Mouse (Mus musculus): Measurements from ENCODE around the gene Atox1. TPM values are rescaled to one million over a fixed set of nuclear protein-coding genes. Genes with fewer than 3 reads are reported as not detected.

Atox1 gene
- polyA plus RNA-seq, 1 experiment, result 114 TPM

- TF ChIP-seq CTCF (IDR thresholded peaks at IDR 0.05; ENCODE audit: borderline replicate concordance, insufficient read depth, low read length), result no peak
- no peak for TF ChIP-seq POLR2A (IDR thresholded peaks at IDR 0.05; ENCODE audit: low read depth, low read length)
- Histone ChIP-seq H3K4me3 (ENCODE audit: insufficient read depth, low read length) (no peak overlapping the region), H3K4me1 (ENCODE audit: control insufficient read depth, insufficient read depth, low read length) (peaks cover 3% of the 10 kb centered on the region), H3K27ac (ENCODE audit: insufficient read depth, low read length) (no peak overlapping the region)
Measured at GRCm38 (mm10) chr11:55429973-55430372, 31.1 kb downstream of the Atox1 start.

GRCm38 (mm10) chr11:55428186-55429012, 32.6 kb downstream of the Atox1 start:
- no peak overlapping the region for H3K4me3 ChIP-seq (ENCODE audit: insufficient read depth, low read length)
- H3K4me1 ChIP-seq (ENCODE audit: control insufficient read depth, insufficient read depth, low read length), result peaks cover 8% of the 10 kb centered on the region
- TF ChIP-seq POLR2A (IDR thresholded peaks at IDR 0.05; ENCODE audit: low read depth, low read length) (peak; percentile 59), CTCF (IDR thresholded peaks at IDR 0.05; ENCODE audit: borderline replicate concordance, insufficient read depth, low read length) (no peak)
- H3K27ac ChIP-seq (ENCODE audit: insufficient read depth, low read length), result peak overlapping the region; percentile 100

GRCm38 (mm10) chr11:55424746-55425360, 36.2 kb downstream of the Atox1 start:
- Histone ChIP-seq H3K4me1 (ENCODE audit: control insufficient read depth, insufficient read depth, low read length) (peaks cover 11% of the 10 kb centered on the region), H3K27ac (ENCODE audit: insufficient read depth, low read length) (peak overlapping the region; percentile 79), H3K4me3 (ENCODE audit: insufficient read depth, low read length) (no peak overlapping the region)
- TF ChIP-seq CTCF (IDR thresholded peaks at IDR 0.05; ENCODE audit: borderline replicate concordance, insufficient read depth, low read length), result no peak
- TF ChIP-seq POLR2A (IDR thresholded peaks at IDR 0.05; ENCODE audit: low read depth, low read length), result no peak; the same call in 1 of the 2 replicates

GRCm38 (mm10) chr11:55423756-55424155, 37.3 kb downstream of the Atox1 start:
- no peak for TF ChIP-seq POLR2A (IDR thresholded peaks at IDR 0.05; ENCODE audit: low read depth, low read length)
- TF ChIP-seq CTCF (IDR thresholded peaks at IDR 0.05; ENCODE audit: borderline replicate concordance, insufficient read depth, low read length), result no peak
- no peak overlapping the region for H3K4me3 ChIP-seq (ENCODE audit: insufficient read depth, low read length)
- peaks cover 11% of the 10 kb centered on the region for H3K4me1 ChIP-seq (ENCODE audit: control insufficient read depth, insufficient read depth, low read length)
- peak overlapping the region; percentile 23 for H3K27ac ChIP-seq (ENCODE audit: insufficient read depth, low read length)

- Histone ChIP-seq H3K4me3 (ENCODE audit: insufficient read depth, low read length) (no peak within 1 kb of the TSS), H3K27ac (ENCODE audit: insufficient read depth, low read length) (peak within 1 kb of the TSS; percentile 23), H3K4me1 (ENCODE audit: control insufficient read depth, insufficient read depth, low read length) (peaks cover 8% of the 10 kb centered on the region)
- TF ChIP-seq POLR2A (IDR thresholded peaks at IDR 0.05; ENCODE audit: low read depth, low read length) (no peak), CTCF (IDR thresholded peaks at IDR 0.05; ENCODE audit: borderline replicate concordance, insufficient read depth, low read length) (no peak)
Measured at GRCm38 (mm10) chr11:55422978-55423377, 38.1 kb downstream of the Atox1 start, which contains the start of gene Sparc. Gene Sparc (minus strand): TSS chr11:55423183.

GRCm38 (mm10) chr11:55419678-55420307, 41.2 kb downstream of the Atox1 start:
- Histone ChIP-seq H3K27ac (ENCODE audit: insufficient read depth, low read length) (peak overlapping the region; percentile 92), H3K4me1 (ENCODE audit: control insufficient read depth, insufficient read depth, low read length) (peaks cover 11% of the 10 kb centered on the region), H3K4me3 (ENCODE audit: insufficient read depth, low read length) (peak overlapping the region; percentile 85)
- TF ChIP-seq CTCF (IDR thresholded peaks at IDR 0.05; ENCODE audit: borderline replicate concordance, insufficient read depth, low read length) (no peak), POLR2A (IDR thresholded peaks at IDR 0.05; ENCODE audit: low read depth, low read length) (peak; percentile 99)

- H3K4me1 ChIP-seq (ENCODE audit: control insufficient read depth, insufficient read depth, low read length), result peaks cover 11% of the 10 kb centered on the region
- TF ChIP-seq CTCF (IDR thresholded peaks at IDR 0.05; ENCODE audit: borderline replicate concordance, insufficient read depth, low read length), result no peak
- TF ChIP-seq POLR2A (IDR thresholded peaks at IDR 0.05; ENCODE audit: low read depth, low read length), result no peak
- H3K4me3 ChIP-seq (ENCODE audit: insufficient read depth, low read length), result peak overlapping the region; percentile 85
- peak overlapping the region; percentile 92 for H3K27ac ChIP-seq (ENCODE audit: insufficient read depth, low read length)
Measured at GRCm38 (mm10) chr11:55419296-55419677, 41.8 kb downstream of the Atox1 start.

- peak overlapping the region; percentile 92 for H3K27ac ChIP-seq (ENCODE audit: insufficient read depth, low read length)
- peaks cover 8% of the 10 kb centered on the region for H3K4me1 ChIP-seq (ENCODE audit: control insufficient read depth, insufficient read depth, low read length)
- peak overlapping the region; percentile 85 for H3K4me3 ChIP-seq (ENCODE audit: insufficient read depth, low read length)
- no peak; the same call in 1 of the 2 replicates for TF ChIP-seq POLR2A (IDR thresholded peaks at IDR 0.05; ENCODE audit: low read depth, low read length)
- TF ChIP-seq CTCF (IDR thresholded peaks at IDR 0.05; ENCODE audit: borderline replicate concordance, insufficient read depth, low read length), result no peak
Measured at GRCm38 (mm10) chr11:55418704-55419061, 42.4 kb downstream of the Atox1 start.

- Histone ChIP-seq H3K4me1 (ENCODE audit: control insufficient read depth, insufficient read depth, low read length) (peaks cover 6% of the 10 kb centered on the region), H3K27ac (ENCODE audit: insufficient read depth, low read length) (peak overlapping the region; percentile 95), H3K4me3 (ENCODE audit: insufficient read depth, low read length) (peak overlapping the region; percentile 85)
- TF ChIP-seq POLR2A (IDR thresholded peaks at IDR 0.05; ENCODE audit: low read depth, low read length), result peak; percentile 58; the same call in 1 of the 2 replicates
- no peak for TF ChIP-seq CTCF (IDR thresholded peaks at IDR 0.05; ENCODE audit: borderline replicate concordance, insufficient read depth, low read length)
Measured at GRCm38 (mm10) chr11:55417898-55418703, 42.9 kb downstream of the Atox1 start.

Measured in embryonic fibroblast, embryonic 13.5 days (primary cell).